Mouse (Mus musculus) midbrain, embryonic 16.5 days (tissue): ENCODE data around the gene Lin28a. TPM values are rescaled to one million over a fixed set of nuclear protein-coding genes. Genes with fewer than 3 reads are reported as not detected.

ENCODE experiments used
- ATAC-seq: fragments of 200-750 bp; cut with Nextera tagmentation; 2 replicates; pipeline ENCODE4 v1.8.0; 2017; ENCODE audit warnings: moderate TSS enrichment
- H3K27ac ChIP-seq: fragments of 300-500 bp; sonication (generic); 2 replicates; pipeline ENCODE4 v1.5.1; 2014; ENCODE audit warnings: mild to moderate bottlenecking, low read length, mixed read lengths
- H3K27me3 ChIP-seq: fragments of 300-500 bp; sonication (generic); 2 replicates; pipeline ENCODE4 v1.6.1; 2014; ENCODE audit warnings: low read depth, low read length, mixed read lengths; ENCODE audit not compliant: control insufficient read depth, insufficient read depth
- H3K36me3 ChIP-seq: fragments of 300-500 bp; sonication (generic); 2 replicates; pipeline ENCODE4 v1.6.1; 2014; ENCODE audit warnings: mild to moderate bottlenecking, low read length, moderate library complexity, mixed read lengths; ENCODE audit not compliant: control insufficient read depth, insufficient read depth
- H3K4me1 ChIP-seq: fragments of 300-500 bp; sonication (generic); 2 replicates; pipeline ENCODE4 v1.6.1; 2014; ENCODE audit warnings: mild to moderate bottlenecking, low read length, mixed read lengths; ENCODE audit not compliant: control insufficient read depth, insufficient read depth
- H3K4me2 ChIP-seq: fragments of 300-500 bp; sonication (generic); 2 replicates; pipeline ENCODE4 v1.6.1; 2014; ENCODE audit warnings: mild to moderate bottlenecking, low read length, mixed read lengths
- H3K4me3 ChIP-seq: fragments of 300-500 bp; sonication (generic); 2 replicates; pipeline ENCODE4 v1.5.1; 2014; ENCODE audit warnings: low read depth, mild to moderate bottlenecking, low read length, moderate library complexity, mixed read lengths
- H3K9ac ChIP-seq: fragments of 300-500 bp; sonication (generic); 2 replicates; pipeline ENCODE4 v1.6.1; 2014; ENCODE audit warnings: low read depth, low read length, mixed read lengths
- H3K9me3 ChIP-seq: fragments of 300-500 bp; sonication (generic); replicated peaks from 2 replicates; pipeline ENCODE4 v1.6.1; 2014; ENCODE audit warnings: mild to moderate bottlenecking, low read length, mixed read lengths; ENCODE audit not compliant: control insufficient read depth, poor library complexity, severe bottlenecking
- WGBS: fragments of 180-500 bp; shearing (Covaris S2); extraction: QIAGEN DNeasy Blood & Tissue Kit; methylation state at CpG from one replicate; pipeline ENCODE4 v1.1.7; 2014; 5-methylcytosine and 5-hydroxymethylcytosine counted together
- polyA plus RNA-seq: library from polyadenylated mRNA; unstranded; fragments of >200 nt; fragmentation: Nextera tagmentation; extraction: Ambion mirVana; gene quantifications from 2 replicates; pipeline ENCODE4 v1.2.1, GENCODE M21; 2015

Lin28a gene
- polyA plus RNA-seq, 1 experiment from 2014 or later, result 0.44 TPM

DNA sequence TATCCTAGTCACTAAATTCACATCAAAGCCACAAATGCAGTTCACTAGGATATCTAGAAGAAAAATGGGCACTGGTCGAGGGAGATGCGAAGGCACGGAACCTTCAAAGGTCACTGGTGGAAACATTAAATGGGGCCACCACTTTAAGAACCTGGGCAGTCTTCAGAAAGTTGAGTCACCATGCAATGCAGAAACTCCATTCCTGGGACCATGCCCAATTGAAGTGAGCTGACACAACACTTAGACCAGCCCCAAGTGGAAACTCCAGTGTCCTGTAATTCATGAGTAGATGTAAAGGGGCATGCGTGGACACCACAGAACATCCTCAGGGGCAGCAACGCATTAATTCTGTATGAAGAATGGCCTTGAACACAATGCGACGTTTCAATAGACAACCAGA, 56.1 kb downstream of the Lin28a start:
- no peak overlapping the region for H3K27ac ChIP-seq

DNA sequence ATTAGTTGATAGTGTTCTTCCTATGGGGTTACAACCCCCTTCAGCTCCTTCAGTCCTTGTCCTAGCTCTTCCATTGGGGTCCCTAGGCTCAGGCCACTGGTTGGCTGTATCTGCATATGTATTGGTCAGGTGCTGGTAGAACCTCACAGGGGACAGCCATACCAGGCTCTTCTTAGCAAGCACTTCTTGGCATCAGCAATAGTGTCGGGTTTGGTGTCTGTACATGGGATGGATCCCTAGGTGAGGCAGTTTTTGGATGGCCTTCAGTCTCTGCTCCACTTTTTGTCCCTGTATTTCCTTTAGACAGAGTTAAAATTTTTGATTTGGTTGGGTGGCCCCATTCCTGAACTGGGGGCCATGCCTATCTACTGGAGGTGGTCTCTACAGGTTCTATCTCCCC, 59.8 kb downstream of the Lin28a start:
- Histone ChIP-seq H3K9ac (no peak overlapping the region), H3K36me3 (peaks cover 2% of the 10 kb centered on the region), H3K4me3 (no peak overlapping the region), H3K27me3 (no peaks in the 10 kb centered on the region), H3K4me1 (no peaks in the 10 kb centered on the region), H3K9me3 (no peaks in the 10 kb centered on the region), H3K27ac (no peak overlapping the region), H3K4me2 (no peak overlapping the region)
- no peak for ATAC-seq
- WGBS, result 85% methylated on average over 1 of the region's 1 CpGs

More for the DNA sequence above, 56.1 kb downstream of the Lin28a start:
- 84% methylated on average over 7 of the region's 7 CpGs for WGBS
- H3K36me3 ChIP-seq, result peaks cover 11% of the 10 kb centered on the region
- no peak for ATAC-seq
- H3K4me2 ChIP-seq, result no peak overlapping the region
- H3K4me3 ChIP-seq, result no peak overlapping the region
- H3K9me3 ChIP-seq, result no peaks in the 10 kb centered on the region
- H3K9ac ChIP-seq, result no peak overlapping the region
- no peaks in the 10 kb centered on the region for H3K27me3 ChIP-seq
- peaks cover 11% of the 10 kb centered on the region for H3K4me1 ChIP-seq

DNA sequence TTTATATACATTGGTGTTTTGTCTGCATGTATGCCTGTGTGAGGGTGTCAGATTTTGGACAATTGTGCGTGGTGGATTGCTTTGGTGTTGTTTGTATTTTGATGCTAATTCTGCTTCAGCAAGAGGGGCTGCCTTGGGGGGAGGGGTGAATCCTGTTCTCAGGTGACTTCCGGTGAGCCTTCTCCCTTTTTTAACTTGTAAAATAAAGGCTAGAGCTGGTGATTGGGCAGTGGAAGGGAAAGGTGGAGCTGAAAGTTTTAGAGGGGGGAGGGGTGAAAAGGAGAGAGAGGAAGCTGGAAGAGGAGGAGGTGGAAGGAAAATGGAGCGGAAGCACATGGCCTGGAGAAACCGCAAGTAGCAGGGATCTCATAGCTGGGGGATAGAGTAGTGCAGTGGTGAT, 62.3 kb downstream of the Lin28a start:
- H3K9ac ChIP-seq, result no peak overlapping the region
- H3K9me3 ChIP-seq, result no peaks in the 10 kb centered on the region
- no peak overlapping the region for H3K4me2 ChIP-seq
- no peaks in the 10 kb centered on the region for H3K4me1 ChIP-seq
- WGBS, result 81% methylated on average over 4 of the region's 4 CpGs
- no peak overlapping the region for H3K4me3 ChIP-seq
- ATAC-seq, result no peak
- no peaks in the 10 kb centered on the region for H3K27me3 ChIP-seq
- H3K36me3 ChIP-seq, result no peaks in the 10 kb centered on the region
- H3K27ac ChIP-seq, result no peak overlapping the region

Other genes with a start within 250 kb of the Lin28a start
- gene Rps6ka1, start 131.0 kb downstream of the Lin28a start, polyA plus RNA-seq, result 21.9 and 22.2 TPM in 2 replicates
- 937 and 974 TPM in 2 replicates for gene Hmgn2, start 50.2 kb downstream of the Lin28a start, polyA plus RNA-seq
- gene Dhdds, start 17.9 kb downstream of the Lin28a start, polyA plus RNA-seq, result 45.7 and 48.6 TPM in 2 replicates
- gene Zfp683, start 35.0 kb upstream of the Lin28a start, polyA plus RNA-seq, result not detected in 2 replicates
- 3.8 and 6.6 TPM in 2 replicates for gene Crybg2, start 42.0 kb upstream of the Lin28a start, polyA plus RNA-seq
- gene Cd52, start 76.2 kb upstream of the Lin28a start, polyA plus RNA-seq, result 0.92 and 2.1 TPM in 2 replicates
- gene Ubxn11, start 83.7 kb upstream of the Lin28a start, polyA plus RNA-seq, result 18.4 and 19.0 TPM in 2 replicates
- gene Sh3bgrl3, start 109.9 kb upstream of the Lin28a start, polyA plus RNA-seq, result 421 and 430 TPM in 2 replicates
- 16.7 and 18.1 TPM in 2 replicates for gene Cep85, start 168.3 kb upstream of the Lin28a start, polyA plus RNA-seq
- not detected in 2 replicates for gene Gm7534, start 184.2 kb upstream of the Lin28a start, polyA plus RNA-seq
- gene Catsper4, start 208.5 kb upstream of the Lin28a start, polyA plus RNA-seq, result not detected in 2 replicates
- 0.11 and 0.13 TPM in 2 replicates for gene Cnksr1, start 219.6 kb upstream of the Lin28a start, polyA plus RNA-seq
- 0.24 and 0.51 TPM in 2 replicates for gene E130218I03Rik, start 224.8 kb upstream of the Lin28a start, polyA plus RNA-seq
- gene Zfp593, start 226.8 kb upstream of the Lin28a start, polyA plus RNA-seq, result 12.4 and 13.4 TPM in 2 replicates
- not detected in 2 replicates for gene Gm30191, start 228.1 kb upstream of the Lin28a start, polyA plus RNA-seq
- 12.9 and 16.2 TPM in 2 replicates for gene Grrp1, start 235.3 kb upstream of the Lin28a start, polyA plus RNA-seq